Mouse (Mus musculus): ENCODE measurements around the gene Gng7. TPM values are rescaled to one million over a fixed set of nuclear protein-coding genes. Genes with fewer than 3 reads are reported as not detected.

Gene Gng7
- polyA plus RNA-seq, 1 experiment from 2014 or later = 25.6 TPM

- 89% methylated on average over 8 of the region's 8 CpGs for WGBS
- Histone ChIP-seq H3K4me2 (ENCODE audit: low read length) (no peak overlapping the region), H3K4me3 (ENCODE audit: low read depth, low read length) (no peak overlapping the region), H3K36me3 (ENCODE audit: control insufficient read depth, insufficient read depth, low read length) (no peaks in the 10 kb centered on the region), H3K9me3 (replicated peaks; ENCODE audit: control insufficient read depth, low read length, poor library complexity, severe bottlenecking) (no peaks in the 10 kb centered on the region), H3K27me3 (ENCODE audit: control insufficient read depth, insufficient read depth, low read depth, low read length) (no peaks in the 10 kb centered on the region), H3K27ac (ENCODE audit: low read length) (no peak overlapping the region), H3K4me1 (ENCODE audit: control insufficient read depth, insufficient read depth, low read length) (peaks cover 6% of the 10 kb centered on the region; the same call in 1 of the 2 replicates), H3K9ac (ENCODE audit: low read depth, low read length) (no peak overlapping the region)
- ATAC-seq = no peak
These were observed 44.6 kb downstream of the Gng7 start for GRCm38 (mm10) chr10:80970159-80970558.

GRCm38 (mm10) chr10:80969298-80969697, 45.4 kb downstream of the Gng7 start:
- ATAC-seq = no peak
- WGBS = 73% methylated on average over 3 of the region's 3 CpGs
- no peaks in the 10 kb centered on the region for H3K9me3 ChIP-seq (replicated peaks; ENCODE audit: control insufficient read depth, low read length, poor library complexity, severe bottlenecking)
- peaks cover 6% of the 10 kb centered on the region; the same call in 1 of the 2 replicates for H3K4me1 ChIP-seq (ENCODE audit: control insufficient read depth, insufficient read depth, low read length)
- H3K36me3 ChIP-seq (ENCODE audit: control insufficient read depth, insufficient read depth, low read length) = no peaks in the 10 kb centered on the region
- H3K9ac ChIP-seq (ENCODE audit: low read depth, low read length) = no peak overlapping the region
- H3K27ac ChIP-seq (ENCODE audit: low read length) = no peak overlapping the region
- no peaks in the 10 kb centered on the region for H3K27me3 ChIP-seq (ENCODE audit: control insufficient read depth, insufficient read depth, low read depth, low read length)
- no peak overlapping the region for H3K4me3 ChIP-seq (ENCODE audit: low read depth, low read length)
- no peak overlapping the region for H3K4me2 ChIP-seq (ENCODE audit: low read length)

GRCm38 (mm10) chr10:80968106-80968505, 46.6 kb downstream of the Gng7 start:
- Histone ChIP-seq H3K9ac (ENCODE audit: low read depth, low read length) (no peak overlapping the region), H3K27me3 (ENCODE audit: control insufficient read depth, insufficient read depth, low read depth, low read length) (no peaks in the 10 kb centered on the region), H3K36me3 (ENCODE audit: control insufficient read depth, insufficient read depth, low read length) (no peaks in the 10 kb centered on the region), H3K27ac (ENCODE audit: low read length) (no peak overlapping the region), H3K4me1 (ENCODE audit: control insufficient read depth, insufficient read depth, low read length) (peaks cover 6% of the 10 kb centered on the region; the same call in 1 of the 2 replicates), H3K4me3 (ENCODE audit: low read depth, low read length) (no peak overlapping the region), H3K9me3 (replicated peaks; ENCODE audit: control insufficient read depth, low read length, poor library complexity, severe bottlenecking) (no peaks in the 10 kb centered on the region), H3K4me2 (ENCODE audit: low read length) (no peak overlapping the region)
- ATAC-seq = no peak
- WGBS = 87% methylated on average over 4 of the region's 4 CpGs

- Histone ChIP-seq H3K27me3 (ENCODE audit: control insufficient read depth, insufficient read depth, low read depth, low read length) (no peaks in the 10 kb centered on the region), H3K9ac (ENCODE audit: low read depth, low read length) (no peak overlapping the region), H3K4me1 (ENCODE audit: control insufficient read depth, insufficient read depth, low read length) (no peaks in the 10 kb centered on the region), H3K9me3 (replicated peaks; ENCODE audit: control insufficient read depth, low read length, poor library complexity, severe bottlenecking) (no peaks in the 10 kb centered on the region), H3K27ac (ENCODE audit: low read length) (no peak overlapping the region), H3K36me3 (ENCODE audit: control insufficient read depth, insufficient read depth, low read length) (no peaks in the 10 kb centered on the region), H3K4me2 (ENCODE audit: low read length) (no peak overlapping the region), H3K4me3 (ENCODE audit: low read depth, low read length) (no peak overlapping the region)
- no peak for ATAC-seq
- 68% methylated on average over 3 of the region's 3 CpGs for WGBS
These were observed 47.6 kb downstream of the Gng7 start for GRCm38 (mm10) chr10:80967101-80967656.

GRCm38 (mm10) chr10:80966296-80966695, 48.4 kb downstream of the Gng7 start:
- 68% methylated on average over 12 of the region's 12 CpGs for WGBS
- no peak for ATAC-seq
- no peaks in the 10 kb centered on the region for H3K4me1 ChIP-seq (ENCODE audit: control insufficient read depth, insufficient read depth, low read length)

GRCm38 (mm10) chr10:80963031-80963975, 51.4 kb downstream of the Gng7 start:
- Histone ChIP-seq H3K9ac (ENCODE audit: low read depth, low read length) (no peak overlapping the region), H3K4me3 (ENCODE audit: low read depth, low read length) (no peak overlapping the region), H3K27me3 (ENCODE audit: control insufficient read depth, insufficient read depth, low read depth, low read length) (no peaks in the 10 kb centered on the region), H3K4me2 (ENCODE audit: low read length) (no peak overlapping the region), H3K27ac (ENCODE audit: low read length) (no peak overlapping the region), H3K36me3 (ENCODE audit: control insufficient read depth, insufficient read depth, low read length) (no peaks in the 10 kb centered on the region), H3K9me3 (replicated peaks; ENCODE audit: control insufficient read depth, low read length, poor library complexity, severe bottlenecking) (no peaks in the 10 kb centered on the region), H3K4me1 (ENCODE audit: control insufficient read depth, insufficient read depth, low read length) (no peaks in the 10 kb centered on the region)
- no peak for ATAC-seq
- 59% methylated on average over 12 of the region's 12 CpGs for WGBS

More at GRCm38 (mm10) chr10:80966296-80966695, 48.4 kb downstream of the Gng7 start:
- H3K36me3 ChIP-seq (ENCODE audit: control insufficient read depth, insufficient read depth, low read length) = no peaks in the 10 kb centered on the region
- no peak overlapping the region for H3K27ac ChIP-seq (ENCODE audit: low read length)
- no peak overlapping the region for H3K4me2 ChIP-seq (ENCODE audit: low read length)
- H3K27me3 ChIP-seq (ENCODE audit: control insufficient read depth, insufficient read depth, low read depth, low read length) = no peaks in the 10 kb centered on the region
- H3K9ac ChIP-seq (ENCODE audit: low read depth, low read length) = no peak overlapping the region
- H3K9me3 ChIP-seq (replicated peaks; ENCODE audit: control insufficient read depth, low read length, poor library complexity, severe bottlenecking) = no peaks in the 10 kb centered on the region
- no peak overlapping the region for H3K4me3 ChIP-seq (ENCODE audit: low read depth, low read length)

GRCm38 (mm10) chr10:80962585-80962984, 52.2 kb downstream of the Gng7 start:
- Histone ChIP-seq H3K9ac (ENCODE audit: low read depth, low read length) (no peak overlapping the region), H3K27ac (ENCODE audit: low read length) (no peak overlapping the region), H3K4me2 (ENCODE audit: low read length) (no peak overlapping the region), H3K27me3 (ENCODE audit: control insufficient read depth, insufficient read depth, low read depth, low read length) (no peaks in the 10 kb centered on the region), H3K9me3 (replicated peaks; ENCODE audit: control insufficient read depth, low read length, poor library complexity, severe bottlenecking) (no peaks in the 10 kb centered on the region), H3K36me3 (ENCODE audit: control insufficient read depth, insufficient read depth, low read length) (no peaks in the 10 kb centered on the region), H3K4me3 (ENCODE audit: low read depth, low read length) (no peak overlapping the region), H3K4me1 (ENCODE audit: control insufficient read depth, insufficient read depth, low read length) (no peaks in the 10 kb centered on the region)
- no peak for ATAC-seq
- 82% methylated on average over 5 of the region's 5 CpGs for WGBS

GRCm38 (mm10) chr10:80962051-80962472, 52.7 kb downstream of the Gng7 start:
- Histone ChIP-seq H3K9me3 (replicated peaks; ENCODE audit: control insufficient read depth, low read length, poor library complexity, severe bottlenecking) (no peaks in the 10 kb centered on the region), H3K36me3 (ENCODE audit: control insufficient read depth, insufficient read depth, low read length) (no peaks in the 10 kb centered on the region), H3K4me3 (ENCODE audit: low read depth, low read length) (no peak overlapping the region), H3K4me1 (ENCODE audit: control insufficient read depth, insufficient read depth, low read length) (no peaks in the 10 kb centered on the region), H3K27ac (ENCODE audit: low read length) (no peak overlapping the region), H3K9ac (ENCODE audit: low read depth, low read length) (no peak overlapping the region), H3K4me2 (ENCODE audit: low read length) (no peak overlapping the region), H3K27me3 (ENCODE audit: control insufficient read depth, insufficient read depth, low read depth, low read length) (no peaks in the 10 kb centered on the region)
- WGBS = 54% methylated on average over 10 of the region's 10 CpGs
- ATAC-seq = no peak
